Mouse (Mus musculus) heart, adult 2 months (tissue): ENCODE results near the gene S1pr5. TPM values are rescaled to one million over a fixed set of nuclear protein-coding genes. Genes with fewer than 3 reads are reported as not detected.
"Not testable (repeated sequence)": the region's sequence is repeated elsewhere in the genome, so short reads cannot be mapped to it uniquely, and the experiment has no call there.

Source experiments
- DNase-seq, 2 experiments: peaks; one replicate each; pipeline ENCODE4 v3.0.0; 2021
- H3K27ac ChIP-seq: fragments of 200-600 bp; 2 replicates; pipeline ENCODE4 v1.8.1; 2022
- H3K27me3 ChIP-seq: fragments of 200-500 bp; 2 replicates; pipeline ENCODE4 v1.6.1; 2012; ENCODE audit warnings: mild to moderate bottlenecking, low read length, inconsistent platforms, mixed read lengths; ENCODE audit not compliant: control insufficient read depth, insufficient read depth
- H3K36me3 ChIP-seq: fragments of 200-500 bp; 2 replicates; pipeline ENCODE4 v1.6.1; 2012; ENCODE audit warnings: low read length, inconsistent platforms; ENCODE audit not compliant: control insufficient read depth, insufficient read depth
- H3K4me1 ChIP-seq: fragments of 200-500 bp; 2 replicates; pipeline ENCODE4 v1.6.1; 2011; ENCODE audit warnings: low read length; ENCODE audit not compliant: control insufficient read depth, insufficient read depth
- H3K4me3 ChIP-seq: fragments of 200-600 bp; 2 replicates; pipeline ENCODE4 v1.8.1; 2022
- H3K79me2 ChIP-seq: fragments of 200-500 bp; replicated peaks from 2 replicates; pipeline ENCODE4 v1.6.1; 2012; ENCODE audit warnings: mild to moderate bottlenecking, inconsistent platforms, low read length, moderate library complexity, mixed read lengths; ENCODE audit not compliant: control insufficient read depth, insufficient read depth
- H3K9ac ChIP-seq: fragments of 200-500 bp; 2 replicates; pipeline ENCODE4 v1.6.1; 2012; ENCODE audit warnings: low read depth, mild to moderate bottlenecking, control low read depth, inconsistent platforms, low read length, mixed read lengths
- CTCF ChIP-seq: fragments of 200-600 bp; IDR thresholded peaks from 2 replicates; pipeline ENCODE4 v1.8.1; 2022; ENCODE audit warnings: antibody characterized with exemption, mild to moderate bottlenecking, moderate library complexity
- EP300 ChIP-seq: fragments of 200-500 bp; IDR thresholded peaks from 2 replicates; pipeline ENCODE4 v1.6.1; 2011; ENCODE audit warnings: low read depth, low read length, control low read depth; ENCODE audit not compliant: insufficient read depth
- POLR2A ChIP-seq: fragments of 200-500 bp; IDR thresholded peaks from 2 replicates; pipeline ENCODE4 v1.6.1; 2011; ENCODE audit warnings: mild to moderate bottlenecking, low read depth, low read length, control low read depth; ENCODE audit not compliant: insufficient read depth
- WGBS: fragments of 180-500 bp; shearing (Covaris S2); methylation state at CpG from one replicate; pipeline ENCODE4 v1.1.7; 2018; 5-methylcytosine and 5-hydroxymethylcytosine counted together
- intact Hi-C: fragments of 180-260 bp; cut with DNase I; formaldehyde crosslinking; loops from one replicate; pipeline ENCODE4 v1.15.1; 2025
- polyA plus RNA-seq: library from polyadenylated mRNA; depleted of rRNA; stranded (reverse); fragments of >200 nt; gene quantifications from 2 replicates; pipeline ENCODE4 v1.2.3, GENCODE M21; 2012
- total RNA-seq, 2 experiments: library from RNA; stranded (reverse); gene quantifications; 2 replicates each; pipeline ENCODE4 v1.2.3; 2021

S1pr5 gene
- total and polyA plus RNA-seq, 3 experiments = 1.2 to 1.5 (median 1.3) TPM

DNA sequence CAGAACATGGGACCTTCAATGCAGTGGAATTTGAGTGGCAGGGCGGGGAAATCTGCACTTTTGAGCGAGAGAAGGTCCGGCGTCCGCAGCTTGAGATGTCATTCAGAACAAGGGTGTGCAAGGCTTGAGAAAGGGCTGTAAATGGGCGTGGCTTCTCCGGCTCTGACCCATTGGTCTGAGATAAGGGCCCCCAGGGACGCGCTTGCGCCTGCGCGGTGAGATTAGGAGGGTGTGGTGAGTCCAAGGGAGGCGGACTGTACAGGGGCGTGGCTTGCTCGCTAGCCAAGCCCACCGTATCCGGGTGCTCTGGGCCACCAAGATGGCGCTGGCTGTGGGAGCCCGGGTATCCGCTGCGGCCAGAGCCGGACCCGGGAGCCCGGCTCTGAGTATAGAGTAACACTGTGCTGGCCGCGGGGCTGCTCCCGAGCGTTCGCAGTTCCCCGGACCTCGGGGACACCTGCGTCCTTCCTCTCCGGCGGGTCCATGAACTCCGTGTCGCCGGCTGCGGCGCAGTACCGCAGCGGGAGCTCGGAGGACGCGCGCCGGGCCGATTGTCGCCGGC, 16.8 kb upstream of the S1pr5 start, which contains the start of gene Atg4d:
Atg4d (plus strand) TSS at position 294 of the 562 bp plus-strand sequence.
- under 1% methylated on average over 49 of the region's 49 CpGs for WGBS

DNA sequence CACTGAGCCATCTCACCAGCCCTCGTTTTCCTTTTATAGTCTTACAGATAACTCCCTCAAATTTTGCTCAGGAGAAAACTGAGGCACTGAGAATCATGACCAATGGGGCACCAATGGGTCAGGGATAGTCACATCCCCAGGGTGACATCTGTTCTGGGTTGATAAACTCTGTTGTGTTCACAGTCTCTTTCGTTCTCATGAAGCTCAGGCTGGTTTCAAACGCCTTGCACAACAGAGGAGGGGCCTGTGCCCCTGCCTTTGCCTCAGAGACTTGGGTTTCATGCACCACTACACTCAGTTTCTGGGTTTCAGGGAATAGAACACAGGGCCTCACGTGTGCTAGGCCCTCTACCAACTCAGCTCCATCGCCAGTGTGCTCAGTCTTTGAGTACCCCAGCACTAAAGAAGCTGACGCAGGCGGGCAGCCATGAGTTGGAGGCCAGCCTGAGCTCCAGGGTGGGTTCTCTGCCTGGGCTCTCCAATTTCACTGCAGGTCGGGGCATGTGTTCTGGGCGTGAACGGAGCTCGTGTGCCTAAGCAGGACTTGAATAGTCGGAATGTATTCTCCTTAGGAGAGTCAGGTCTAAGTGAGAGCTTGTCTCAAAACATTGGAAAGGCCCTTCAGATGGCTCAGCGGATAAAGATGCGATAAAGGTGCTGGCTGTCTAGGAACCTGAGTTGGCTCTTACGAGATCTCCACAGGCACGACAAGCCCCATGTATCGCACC, 16.2 kb upstream of the S1pr5 start:
- Histone ChIP-seq H3K27ac (peak overlapping the region; percentile 82), H3K36me3 (no peaks in the 10 kb centered on the region; the same call in 1 of the 2 replicates), H3K4me3 (peak overlapping the region; percentile 62), H3K27me3 (no peaks in the 10 kb centered on the region), H3K4me1 (peaks cover 4% of the 10 kb centered on the region; the same call in 1 of the 2 replicates), H3K9ac (peak overlapping the region; percentile 58), H3K79me2 (no peaks in the 10 kb centered on the region)
- 29% methylated on average over 17 of the region's 17 CpGs for WGBS
- TF ChIP-seq POLR2A (no peak), CTCF (no peak), EP300 (no peak)
- no peak for DNase-seq
- intact Hi-C loops = loop anchor here (2.0 kb wide), 1 partner anchor 26 kb away; the partner anchor contains the start of gene Keap1

More for the DNA sequence above, 16.8 kb upstream of the S1pr5 start, which contains the start of gene Atg4d:
- peak within 1 kb of the TSS; percentile 82 for H3K27ac ChIP-seq
- no peaks in the 10 kb centered on the region for H3K79me2 ChIP-seq
- no peaks in the 10 kb centered on the region for H3K27me3 ChIP-seq
- no peaks in the 10 kb centered on the region; the same call in 1 of the 2 replicates for H3K36me3 ChIP-seq
- peaks cover 4% of the 10 kb centered on the region; the same call in 1 of the 2 replicates for H3K4me1 ChIP-seq
- TF ChIP-seq CTCF (no peak), EP300 (peak; percentile 66; the same call in 1 of the 2 replicates), POLR2A (peak; percentile 94)
- H3K9ac ChIP-seq = peak within 1 kb of the TSS; percentile 82
- DNase-seq = peak; percentile 98 to 100
- H3K4me3 ChIP-seq = peak within 1 kb of the TSS; percentile 62
- intact Hi-C loops = loop anchor here (1.0 to 2.0 kb wide), 2 partner anchors 22 to 26 kb away; partner anchors contain the start of genes Keap1 and Kri1

DNA sequence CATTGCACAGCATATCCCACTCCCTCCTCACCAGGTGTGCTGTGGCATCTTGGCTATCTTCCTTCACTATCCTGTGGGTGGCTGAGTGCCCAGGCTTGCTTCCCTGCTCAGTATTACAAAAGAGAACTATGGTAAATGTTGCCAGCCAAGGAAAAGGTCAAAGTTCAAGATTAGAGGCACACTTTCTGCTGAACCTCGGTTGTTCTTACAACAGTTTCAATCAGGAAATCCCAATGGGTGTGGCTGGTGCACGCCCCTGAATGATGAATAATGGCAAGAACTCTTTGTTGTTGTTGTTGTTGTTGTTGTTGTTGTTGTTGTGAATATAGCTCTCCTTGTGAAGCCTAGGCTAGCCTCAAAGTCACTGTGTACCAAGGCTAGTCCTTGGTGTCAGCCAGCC, 13.6 kb upstream of the S1pr5 start:
- Histone ChIP-seq H3K9ac (no peak overlapping the region), H3K4me3 (no peak overlapping the region), H3K27me3 (no peaks in the 10 kb centered on the region), H3K36me3 (no peaks in the 10 kb centered on the region; the same call in 1 of the 2 replicates), H3K79me2 (no peaks in the 10 kb centered on the region), H3K27ac (no peak overlapping the region), H3K4me1 (peaks cover 4% of the 10 kb centered on the region; the same call in 1 of the 2 replicates)
- DNase-seq = no peak
- intact Hi-C loops = no loop called here
- TF ChIP-seq EP300 = no peak
- no peak for TF ChIP-seq CTCF
- TF ChIP-seq POLR2A = no peak
- 40% methylated on average over 2 of the region's 2 CpGs for WGBS

DNA sequence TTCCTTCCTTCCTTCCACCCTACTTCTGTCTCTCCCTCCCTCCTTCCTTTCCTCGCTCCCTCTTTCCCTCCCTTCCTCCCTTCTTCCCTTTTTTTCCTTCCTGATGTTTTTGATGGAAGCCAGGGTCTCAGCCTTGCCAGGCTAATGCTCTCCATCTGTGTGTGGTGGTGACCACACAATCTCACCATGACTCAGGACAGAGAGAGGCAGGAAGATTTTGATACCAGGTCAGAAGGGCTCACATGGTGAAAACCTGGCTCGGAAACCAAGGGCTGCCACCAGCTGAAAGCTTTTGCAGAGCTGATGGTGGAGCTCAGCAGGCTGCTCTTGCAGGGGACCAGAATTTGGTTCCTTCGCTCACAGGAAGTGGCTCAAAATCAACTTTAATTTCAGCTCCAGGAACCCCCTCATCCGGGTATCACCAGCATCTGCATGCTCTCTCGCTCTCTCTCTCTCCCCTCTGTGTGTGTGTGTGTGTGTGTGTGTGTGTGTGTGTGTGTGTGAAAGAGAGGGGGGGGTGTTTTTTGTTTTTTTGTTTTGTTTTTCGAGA, 12.3 kb upstream of the S1pr5 start:
- Histone ChIP-seq H3K4me3 (no peak overlapping the region), H3K27me3 (no peaks in the 10 kb centered on the region), H3K9ac (no peak overlapping the region), H3K79me2 (no peaks in the 10 kb centered on the region), H3K4me1 (peaks cover 4% of the 10 kb centered on the region; the same call in 1 of the 2 replicates), H3K36me3 (no peaks in the 10 kb centered on the region), H3K27ac (no peak overlapping the region)
- DNase-seq = no peak
- 81% methylated on average over 6 of the region's 6 CpGs for WGBS
- intact Hi-C loops = no loop called here
- no peak for TF ChIP-seq EP300
- no peak for TF ChIP-seq CTCF
- no peak for TF ChIP-seq POLR2A

DNA sequence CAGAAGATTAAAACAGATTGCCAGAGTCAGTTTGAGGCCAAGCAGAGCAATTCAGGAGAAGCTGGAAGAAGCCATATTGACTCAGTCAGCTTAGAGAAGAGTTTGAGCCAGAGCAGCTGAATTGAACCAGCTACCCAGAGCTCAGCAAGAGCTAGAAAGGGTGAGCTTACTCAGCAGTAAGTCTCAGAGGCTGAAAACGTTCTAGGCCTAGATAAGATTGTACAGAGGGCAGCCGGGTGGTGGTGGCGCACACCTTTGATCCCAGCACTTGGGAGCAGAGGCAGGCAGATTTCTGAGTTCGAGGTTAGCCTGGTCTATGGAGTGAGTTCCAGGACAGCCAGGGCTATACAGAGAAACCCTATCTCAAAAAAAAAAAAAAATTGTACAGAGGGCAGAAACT, 8.1 kb upstream of the S1pr5 start:
- 72% methylated on average over 4 of the region's 4 CpGs for WGBS

DNA sequence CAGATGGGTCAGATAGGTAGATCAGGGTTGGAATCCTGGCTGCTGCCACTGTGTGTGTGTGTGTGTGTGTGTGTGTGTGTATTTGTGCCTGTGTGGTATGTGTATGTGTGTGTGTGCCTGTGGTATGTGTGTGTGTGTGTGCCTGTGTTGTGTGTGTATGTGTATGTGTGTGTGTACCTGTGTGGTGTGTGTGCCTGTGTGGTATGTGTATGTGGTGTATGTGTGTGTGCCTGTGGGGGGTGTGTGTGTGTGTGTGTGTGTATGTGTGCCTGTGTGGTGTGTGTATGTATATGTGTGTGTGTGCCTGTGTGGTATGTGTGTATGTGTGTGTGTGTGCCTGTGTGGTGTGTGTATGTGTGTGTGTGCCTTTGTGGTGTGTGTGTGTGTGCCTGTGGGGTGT, 6.4 kb upstream of the S1pr5 start:
- Histone ChIP-seq H3K27ac (no peak overlapping the region), H3K9ac (no peak overlapping the region), H3K4me1 (peaks cover 2% of the 10 kb centered on the region; the same call in 1 of the 2 replicates), H3K27me3 (no peaks in the 10 kb centered on the region), H3K4me3 (no peak overlapping the region), H3K36me3 (no peaks in the 10 kb centered on the region), H3K79me2 (no peaks in the 10 kb centered on the region)
- DNase-seq = no peak
- intact Hi-C loops = no loop called here
- no peak for TF ChIP-seq EP300
- no peak for TF ChIP-seq CTCF
- no peak for TF ChIP-seq POLR2A

More for the DNA sequence above, 8.1 kb upstream of the S1pr5 start:
- H3K27me3 ChIP-seq, H3K36me3 ChIP-seq, H3K79me2 ChIP-seq, DNase-seq, H3K27ac ChIP-seq, intact Hi-C loops, H3K9ac ChIP-seq, H3K4me1 ChIP-seq, H3K4me3 ChIP-seq: not testable (repeated sequence)
